Mouse (Mus musculus) ES-Bruce4 (cell line): ENCODE measurements around the gene Spty2d1.

Experiments
- CTCF ChIP-seq: IDR thresholded peaks from one replicate; pipeline ENCODE4 v1.8.1; 2011; ENCODE audit warnings: low read depth, low read length
- POLR2A ChIP-seq: IDR thresholded peaks from one replicate; pipeline ENCODE4 v1.8.1; 2011; ENCODE audit warnings: low read length; ENCODE audit not compliant: insufficient read depth

DNA sequence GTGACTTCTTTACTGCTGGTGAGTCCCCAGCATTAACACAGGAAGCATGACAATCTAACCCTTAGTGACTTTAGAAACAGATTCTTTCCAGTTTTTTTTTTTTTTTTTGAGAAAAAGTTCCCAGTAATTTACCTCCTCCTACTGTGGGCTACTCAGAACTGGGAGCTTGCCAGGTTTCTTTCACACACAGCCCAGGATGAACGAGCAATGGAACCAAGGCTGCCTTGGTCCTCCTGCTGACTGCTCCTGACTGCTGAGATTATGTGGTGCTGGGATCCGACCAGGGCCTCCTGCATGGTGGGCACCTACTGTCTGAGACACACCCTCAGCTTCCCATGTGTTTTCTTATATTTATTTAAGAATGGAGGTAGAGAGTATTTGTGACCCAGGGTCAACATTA is 21.1 kb downstream of the Spty2d1 start:
- TF ChIP-seq POLR2A (no peak), CTCF (no peak)
